ENCODE assay signal across 36 mouse cellular contexts in genomic region chr9:106876666-106877065, GRCm38 (mm10).
"Had no signal": no experiment of that assay in that cellular context is flagged by ENCODE, and none has a peak within 500 bp of the region (broad histone marks: within the 10 kb centered on the region; RNA-seq: fewer than 3 reads in every experiment).

No protein-coding gene starts in this region.

- DNase-seq: heart, postnatal 10 days; heart, postnatal 14 days; heart, postnatal 36 days; heart, postnatal 4 days; kidney, adult 11 months; kidney, adult 18-20 months; kidney, adult 2 months; kidney, adult 8-10 months; kidney, adult 9 months; kidney, postnatal 10 days; kidney, postnatal 14 days; kidney, postnatal 25 days; kidney, postnatal 36 days; kidney, postnatal 4 days; layer of hippocampus, adult 9-11 months; layer of hippocampus, postnatal 36 days had no signal

- H3K27ac ChIP-seq: heart, embryonic 10.5 days; heart, embryonic 13.5 days; heart, embryonic 15.5 days; hindbrain, embryonic 10.5 days; hindbrain, embryonic 12.5 days; hindbrain, embryonic 13.5 days; hindbrain, embryonic 14.5 days; hindbrain, embryonic 15.5 days; hindbrain, postnatal 0 days; intestine, embryonic 15.5 days; kidney, embryonic 15.5 days; kidney, postnatal 0 days; layer of hippocampus, adult 2 months; left cerebral cortex, adult 2 months had no signal

- H3K9me3 ChIP-seq: heart, embryonic 10.5 days; heart, embryonic 12.5 days; heart, embryonic 13.5 days; heart, embryonic 15.5 days; hindbrain, embryonic 10.5 days; hindbrain, embryonic 12.5 days; hindbrain, embryonic 13.5 days; hindbrain, embryonic 15.5 days; intestine, embryonic 15.5 days; kidney, embryonic 15.5 days had no signal

- H3K4me3 ChIP-seq: heart, embryonic 10.5 days; heart, embryonic 12.5 days; heart, embryonic 13.5 days; heart, embryonic 15.5 days; hindbrain, embryonic 10.5 days; hindbrain, embryonic 12.5 days; hindbrain, embryonic 13.5 days; hindbrain, embryonic 15.5 days; intestine, embryonic 15.5 days; kidney, embryonic 15.5 days; layer of hippocampus, adult 2 months; left cerebral cortex, adult 2 months had no signal

- H3K4me2 ChIP-seq: heart, embryonic 11.5 days; heart, embryonic 12.5 days; heart, embryonic 13.5 days; heart, embryonic 15.5 days; hindbrain, embryonic 12.5 days; hindbrain, embryonic 13.5 days; hindbrain, embryonic 14.5 days; hindbrain, embryonic 15.5 days; intestine, embryonic 15.5 days; kidney, embryonic 15.5 days had no signal

- H3K4me1 ChIP-seq: heart, embryonic 15.5 days had no signal

- H3K27me3 ChIP-seq: heart, embryonic 12.5 days; heart, embryonic 13.5 days; heart, embryonic 15.5 days; hindbrain, embryonic 12.5 days; hindbrain, embryonic 13.5 days; hindbrain, embryonic 15.5 days; intestine, embryonic 15.5 days; kidney, embryonic 15.5 days had no signal

- ATAC-seq: hindbrain, embryonic 16.5 days; hindbrain, postnatal 0 days; inflammation-experienced regulatory T-cells, adult 6 months; intestine, embryonic 15.5 days; intestine, embryonic 16.5 days; intestine, postnatal 0 days had no signal

- H3K9ac ChIP-seq: heart, embryonic 12.5 days; heart, embryonic 13.5 days; heart, embryonic 15.5 days; hindbrain, embryonic 12.5 days; hindbrain, embryonic 13.5 days; hindbrain, embryonic 14.5 days; hindbrain, embryonic 15.5 days; intestine, embryonic 15.5 days; kidney, embryonic 15.5 days had no signal
